Mouse (Mus musculus) heart, postnatal 0 days (tissue): ENCODE measurements at regions not wholly inside any gene's neighbourhood (a gene's known extent, or its start where the extent isn't known, plus 50 kb on each side); places are given as distances from the start of the nearest gene placed in this dataset.

Source experiments
- CTCF ChIP-seq: IDR thresholded peaks from 2 replicates; pipeline ENCODE4 v1.5.1; 2016; ENCODE audit warnings: antibody characterized with exemption, control low read depth, low read depth
- EP300 ChIP-seq: IDR thresholded peaks from 2 replicates; pipeline ENCODE4 v1.6.1; 2016; ENCODE audit warnings: antibody characterized with exemption, low read depth

DNA sequence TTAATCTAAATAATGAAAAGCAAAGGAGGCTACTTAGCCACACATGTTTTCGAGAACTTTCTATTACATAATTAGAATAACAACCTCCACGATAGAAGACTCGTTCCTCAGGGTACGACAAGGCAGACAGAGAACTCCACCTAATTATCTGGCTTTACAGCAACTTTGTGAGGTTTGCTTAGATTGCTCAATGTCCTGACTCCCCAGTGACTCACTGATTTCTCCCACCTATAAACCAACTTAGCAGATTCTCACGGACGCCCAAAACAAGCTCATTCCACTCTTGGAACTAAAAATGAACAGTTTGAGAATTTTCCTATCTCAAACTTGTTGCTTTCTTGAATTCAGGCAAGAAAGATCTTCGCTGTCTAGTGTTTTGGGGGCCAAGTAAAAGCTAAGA lies 75.0 kb upstream of the Mast4 start:
- TF ChIP-seq EP300, result no peak
- no peak for TF ChIP-seq CTCF
